Mouse (Mus musculus) megakaryocyte, embryonic 14.5 days (primary cell): ENCODE measurements at regions not wholly inside any gene's neighbourhood (a gene's known extent, or its start where the extent isn't known, plus 50 kb on each side); places are given as distances from the start of the nearest gene placed in this dataset.

Experiments used
- FLI1 ChIP-seq: IDR thresholded peaks from 2 replicates; pipeline ENCODE4 v1.6.1; 2012; ENCODE audit warnings: low read length, inconsistent platforms, mixed read lengths
- GATA1 ChIP-seq: IDR thresholded peaks from 3 replicates; pipeline ENCODE4 v1.6.1; 2012; ENCODE audit warnings: mixed read lengths, low read length, inconsistent platforms, borderline replicate concordance

DNA sequence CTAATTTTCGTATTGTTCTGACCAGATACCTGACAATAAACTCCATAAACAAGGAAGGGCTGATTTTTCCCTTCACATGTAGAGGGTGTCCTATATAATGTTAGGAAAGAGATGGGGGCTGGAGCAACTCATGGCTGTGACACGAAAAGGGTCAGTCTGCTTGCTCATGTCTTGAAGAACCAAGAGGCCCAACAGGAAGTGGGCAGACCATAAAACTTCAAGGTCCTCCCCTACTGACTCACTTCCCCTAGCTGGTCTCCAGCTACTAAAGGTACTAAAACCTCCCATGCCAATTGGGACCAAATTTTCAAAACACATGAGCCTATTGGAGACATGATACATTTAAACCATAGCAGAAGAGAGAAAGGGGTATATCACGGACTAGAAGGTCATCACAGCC, 302.1 kb upstream of the Tgfbr2 start:
- TF ChIP-seq GATA1 (no peak), FLI1 (no peak)
